Mouse (Mus musculus) neutrophil, adult 65 days (primary cell): Measurements from ENCODE around the gene Ranbp2. TPM values are rescaled to one million over a fixed set of nuclear protein-coding genes. Genes with fewer than 3 reads are reported as not detected.

Experiments
- total RNA-seq: library from RNA; stranded (reverse); gene quantifications from 2 replicates; pipeline ENCODE4 v1.2.4, GENCODE M21; 2023

Gene Ranbp2
- 115 and 171 TPM in 2 replicates for total RNA-seq

GRCm38 (mm10) chr10:58446384-58447279, at the start of gene Ranbp2:
TSS of gene Ranbp2 (plus strand) at chr10:58446920.

GRCm38 (mm10) chr10:58497320-58498284, 50.9 kb downstream of the Ranbp2 start, which contains the start of gene Ccdc138:
TSS of gene Ccdc138 (plus strand) at chr10:58497948.

Other genes with a start within 250 kb of the Ranbp2 start
- not detected in 2 replicates for gene AW822073, start 222.0 kb upstream of the Ranbp2 start, total RNA-seq
- not detected in 2 replicates for gene Duxf3, start 214.2 kb upstream of the Ranbp2 start, total RNA-seq
- not detected in 2 replicates for gene Gm4981, start 210.2 kb upstream of the Ranbp2 start, total RNA-seq
- gene Gcc2, start 191.4 kb upstream of the Ranbp2 start, total RNA-seq: 24.8 and 28.5 TPM in 2 replicates
- gene Lims1, start 123.5 kb upstream of the Ranbp2 start, total RNA-seq: 188 and 225 TPM in 2 replicates
- gene Ccdc138, start 51.0 kb downstream of the Ranbp2 start, total RNA-seq: 2.8 and 3.3 TPM in 2 replicates
- not detected in 2 replicates for gene Edar, start 228.7 kb downstream of the Ranbp2 start, total RNA-seq